Mouse (Mus musculus) lung, embryonic 14.5 days (tissue): ENCODE measurements around the gene Olah. TPM values are rescaled to one million over a fixed set of nuclear protein-coding genes. Genes with fewer than 3 reads are reported as not detected.
"Not testable (repeated sequence)": the region's sequence is repeated elsewhere in the genome, so short reads cannot be mapped to it uniquely, and the experiment has no call there.

Experiments used
- ATAC-seq: fragments of 200-750 bp; cut with Nextera tagmentation; 2 replicates; pipeline ENCODE4 v1.8.0; 2017; ENCODE audit warnings: mild to moderate bottlenecking, moderate TSS enrichment, moderate library complexity; ENCODE audit not compliant: insufficient read depth
- DNase-seq: peaks from one replicate; pipeline ENCODE4 v3.0.0-alpha.2; 2015
- H3K27ac ChIP-seq: fragments of 300-500 bp; sonication (generic); 2 replicates; pipeline ENCODE4 v1.5.1; 2014; ENCODE audit warnings: low read depth, mild to moderate bottlenecking, moderate library complexity
- H3K27me3 ChIP-seq: fragments of 300-500 bp; sonication (generic); 2 replicates; pipeline ENCODE4 v1.6.1; 2014; ENCODE audit warnings: low read length, control low read depth; ENCODE audit not compliant: insufficient read depth
- H3K36me3 ChIP-seq: fragments of 300-500 bp; sonication (generic); 2 replicates; pipeline ENCODE4 v1.6.1; 2014; ENCODE audit warnings: control low read depth; ENCODE audit not compliant: insufficient read depth
- H3K4me1 ChIP-seq: fragments of 300-500 bp; sonication (generic); 2 replicates; pipeline ENCODE4 v1.6.1; 2014; ENCODE audit warnings: antibody characterized with exemption, control low read depth; ENCODE audit not compliant: insufficient read depth
- H3K4me2 ChIP-seq: fragments of 300-500 bp; sonication (generic); 2 replicates; pipeline ENCODE4 v1.6.1; 2014; ENCODE audit warnings: mild to moderate bottlenecking
- H3K4me3 ChIP-seq: fragments of 300-500 bp; sonication (generic); 2 replicates; pipeline ENCODE4 v1.5.1; 2014; ENCODE audit warnings: low read depth, low read length
- H3K9ac ChIP-seq: fragments of 300-500 bp; sonication (generic); 2 replicates; pipeline ENCODE4 v1.6.1; 2014
- H3K9me3 ChIP-seq: fragments of 300-500 bp; sonication (generic); 2 replicates; pipeline ENCODE4 v1.6.1; 2016; ENCODE audit warnings: low read depth, low read length, control low read depth
- CTCF ChIP-seq: IDR thresholded peaks from 2 replicates; pipeline ENCODE4 v1.5.1; 2016; ENCODE audit warnings: antibody characterized with exemption, low read depth
- WGBS: fragments of 180-500 bp; shearing (Covaris S2); extraction: QIAGEN DNeasy Blood & Tissue Kit; methylation state at CpG from one replicate; pipeline ENCODE4 v1.1.7; 2014; 5-methylcytosine and 5-hydroxymethylcytosine counted together
- polyA plus RNA-seq: library from polyadenylated mRNA; unstranded; fragments of >200 nt; fragmentation: Nextera tagmentation; extraction: Ambion mirVana; gene quantifications from 2 replicates; pipeline ENCODE4 v1.2.1, GENCODE M21; 2014

Gene Olah
- not detected in 2 replicates for polyA plus RNA-seq

DNA sequence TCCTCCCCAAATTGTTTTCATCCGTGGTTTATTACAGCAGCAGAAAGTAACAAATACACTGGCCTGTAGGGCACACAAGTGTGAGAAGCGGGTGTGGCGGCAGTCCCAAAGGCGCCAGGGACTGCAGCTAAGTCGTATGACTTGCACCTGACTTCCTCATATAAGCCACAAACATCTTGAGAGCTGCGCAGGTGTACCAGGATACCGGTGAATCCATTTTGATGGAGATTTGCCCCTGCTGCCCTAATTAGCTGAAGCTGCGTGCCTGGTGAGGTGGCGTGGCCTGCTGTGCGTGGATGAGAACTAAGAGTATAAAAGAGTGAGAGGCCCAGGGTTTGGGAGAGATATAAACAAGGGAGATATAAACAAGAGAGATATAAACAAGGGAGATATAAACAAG is at the start of gene Olah:
Gene Olah (minus strand): TSS at position 101 of the 400 bp plus-strand sequence.
- not testable (repeated sequence) for H3K4me1 ChIP-seq, H3K27ac ChIP-seq, ATAC-seq, H3K9me3 ChIP-seq, H3K4me2 ChIP-seq, H3K4me3 ChIP-seq, DNase-seq, H3K9ac ChIP-seq, H3K36me3 ChIP-seq, H3K27me3 ChIP-seq
- 63% methylated on average over 10 of the region's 10 CpGs for WGBS

DNA sequence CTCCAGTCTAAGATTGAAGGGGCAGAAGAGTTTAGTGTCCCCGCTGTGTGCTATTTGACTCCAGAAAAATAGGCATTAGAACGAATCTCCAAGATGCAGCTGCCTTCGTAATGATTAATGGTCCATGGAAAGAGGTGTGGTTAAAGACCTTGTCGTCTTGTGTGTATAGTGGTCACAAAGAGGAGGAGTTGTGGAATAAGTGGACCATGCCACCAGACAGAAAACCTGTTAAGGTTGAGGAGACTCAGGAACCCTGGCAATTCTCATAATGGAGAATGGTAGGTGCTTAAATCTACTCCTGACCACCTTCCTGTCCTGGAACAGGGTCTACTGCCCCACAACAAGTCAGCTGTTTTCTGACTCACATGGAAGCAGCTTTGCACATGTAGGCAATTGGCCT is 49.0 kb upstream of the Olah start:
- DNase-seq (no peak), ATAC-seq (no peak)
- Histone ChIP-seq H3K27ac (no peak overlapping the region), H3K27me3 (no peaks in the 10 kb centered on the region), H3K36me3 (0 out of 2 replicates have a peak, but pooled peaks cover 4% of the 10 kb centered on the region), H3K4me2 (no peak overlapping the region), H3K4me3 (no peak overlapping the region), H3K9ac (no peak overlapping the region), H3K9me3 (no peaks in the 10 kb centered on the region), H3K4me1 (no peaks in the 10 kb centered on the region)
- no peak for TF ChIP-seq CTCF
- WGBS, result 74% methylated on average over 4 of the region's 4 CpGs

GRCm38 (mm10) chr2:3444206-3444605 is 47.2 kb upstream of the Olah start:
- no peak for ATAC-seq
- H3K27ac ChIP-seq, result no peak overlapping the region
- 63% methylated on average over 7 of the region's 7 CpGs for WGBS
- no peaks in the 10 kb centered on the region for H3K9me3 ChIP-seq
- H3K36me3 ChIP-seq, result 0 out of 2 replicates have a peak, but pooled peaks cover 3% of the 10 kb centered on the region
- peak; percentile 14 for DNase-seq
- no peak for TF ChIP-seq CTCF
- H3K4me3 ChIP-seq, result no peak overlapping the region
- no peak overlapping the region for H3K4me2 ChIP-seq
- H3K4me1 ChIP-seq, result no peaks in the 10 kb centered on the region
- H3K9ac ChIP-seq, result no peak overlapping the region
- H3K27me3 ChIP-seq, result no peaks in the 10 kb centered on the region

DNA sequence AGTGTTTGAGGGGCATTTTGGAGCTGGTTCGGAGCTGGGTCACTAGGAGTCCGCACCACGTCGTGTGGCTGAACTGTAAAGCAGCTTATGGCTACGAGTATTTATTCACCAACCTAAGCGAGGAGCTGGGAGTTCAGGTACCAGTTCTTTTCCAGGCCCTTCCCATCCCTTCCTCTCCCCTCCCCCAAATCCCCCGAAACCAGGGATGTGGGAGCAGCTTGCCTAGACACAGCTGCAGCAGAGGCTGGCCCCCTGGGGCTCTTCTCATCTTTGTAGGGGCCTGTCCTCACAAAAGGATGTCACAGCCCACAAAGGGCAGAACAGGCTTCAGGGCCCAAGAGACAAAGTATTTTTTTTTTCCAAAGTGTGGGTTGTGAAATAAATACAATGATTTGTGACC is 40.9 kb upstream of the Olah start:
- H3K9me3 ChIP-seq, result no peaks in the 10 kb centered on the region
- WGBS, result 67% methylated on average over 7 of the region's 7 CpGs

DNA sequence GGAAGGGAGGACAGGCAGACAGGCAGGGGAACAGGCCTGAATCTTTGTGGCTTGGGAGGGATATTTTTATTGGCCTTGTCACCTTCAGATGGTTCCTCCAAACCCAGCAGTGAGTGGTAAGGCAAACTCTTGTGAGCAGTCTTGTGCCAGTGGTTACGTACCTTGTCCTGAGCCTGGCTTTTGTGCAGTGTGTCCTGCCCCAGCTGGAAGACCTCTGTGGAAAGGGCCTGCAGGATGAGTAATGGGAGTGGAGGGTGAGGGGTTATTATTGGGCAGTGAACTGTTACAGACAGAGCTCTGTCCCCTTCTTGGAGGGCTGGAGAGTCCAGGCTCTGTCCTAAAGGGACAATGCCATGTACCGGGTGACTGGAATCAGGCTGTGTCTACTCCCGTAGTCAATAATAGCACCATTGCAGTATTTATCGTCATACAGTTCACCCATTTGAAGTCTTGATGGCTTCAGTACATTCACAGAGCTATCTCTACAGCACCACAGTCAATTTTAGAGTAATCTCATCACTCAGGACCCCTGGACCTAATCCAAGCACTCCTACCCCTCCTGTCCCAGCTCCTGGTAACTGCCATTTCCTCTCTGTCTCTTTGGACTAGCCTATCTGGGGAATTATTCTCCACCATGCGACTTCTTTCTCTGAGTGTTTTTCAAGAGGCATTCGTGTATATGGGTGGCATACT is 38.5 kb upstream of the Olah start:
- no peak for ATAC-seq
- TF ChIP-seq CTCF, result no peak
- Histone ChIP-seq H3K4me3 (no peak overlapping the region), H3K27me3 (no peaks in the 10 kb centered on the region), H3K4me2 (no peak overlapping the region), H3K27ac (no peak overlapping the region), H3K4me1 (no peaks in the 10 kb centered on the region), H3K36me3 (0 out of 2 replicates have a peak, but pooled peaks cover 3% of the 10 kb centered on the region), H3K9ac (no peak overlapping the region; the same call in 1 of the 2 replicates), H3K9me3 (no peaks in the 10 kb centered on the region)
- no peak for DNase-seq
- WGBS, result 80% methylated on average over 6 of the region's 6 CpGs

More for the DNA sequence above, 40.9 kb upstream of the Olah start:
- H3K4me1 ChIP-seq, result no peaks in the 10 kb centered on the region
- no peak for TF ChIP-seq CTCF
- 0 out of 2 replicates have a peak, but pooled peaks cover 3% of the 10 kb centered on the region for H3K36me3 ChIP-seq
- ATAC-seq (no peak), DNase-seq (no peak)
- no peak overlapping the region for H3K27ac ChIP-seq
- no peaks in the 10 kb centered on the region for H3K27me3 ChIP-seq
- H3K4me2 ChIP-seq, result no peak overlapping the region
- H3K9ac ChIP-seq, result no peak overlapping the region
- H3K4me3 ChIP-seq, result no peak overlapping the region

DNA sequence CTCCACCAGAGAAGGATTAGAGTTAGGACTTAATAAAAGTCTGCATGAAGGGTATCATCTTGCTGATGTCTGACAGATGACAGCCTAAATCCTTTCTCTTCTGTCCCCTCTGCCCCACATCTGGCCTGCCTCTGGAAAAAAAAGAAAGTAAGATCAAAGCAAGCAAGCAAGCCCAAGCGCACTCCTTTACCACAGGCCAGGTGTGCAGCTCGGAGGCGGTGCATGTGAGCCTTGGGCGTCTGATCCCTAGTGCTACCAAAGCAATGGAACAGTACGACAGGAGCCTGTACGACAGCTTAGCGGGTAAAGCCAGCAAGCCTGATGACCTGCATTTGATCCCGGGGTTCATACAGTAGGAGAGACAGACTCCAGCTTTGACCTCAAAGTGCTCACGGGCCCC is 33.9 kb upstream of the Olah start:
- H3K36me3 ChIP-seq, result no peaks in the 10 kb centered on the region
- H3K4me2 ChIP-seq, result no peak overlapping the region
- 85% methylated on average over 9 of the region's 9 CpGs for WGBS
- ATAC-seq, result no peak
- H3K9ac ChIP-seq, result no peak overlapping the region
- H3K9me3 ChIP-seq, result no peaks in the 10 kb centered on the region
- no peaks in the 10 kb centered on the region for H3K4me1 ChIP-seq
- H3K4me3 ChIP-seq, result no peak overlapping the region
- no peak for TF ChIP-seq CTCF
- H3K27ac ChIP-seq, result no peak overlapping the region
- H3K27me3 ChIP-seq, result no peaks in the 10 kb centered on the region
- no peak for DNase-seq

GRCm38 (mm10) chr2:3424579-3424910 is 27.5 kb upstream of the Olah start:
- WGBS, result 3% methylated on average over 10 of the region's 10 CpGs
- TF ChIP-seq CTCF, result no peak
- Histone ChIP-seq H3K9ac (peak overlapping the region; percentile 59), H3K27ac (no peak overlapping the region), H3K27me3 (no peaks in the 10 kb centered on the region), H3K4me1 (no peaks in the 10 kb centered on the region), H3K4me3 (peak overlapping the region; percentile 65), H3K4me2 (peak overlapping the region; percentile 92), H3K9me3 (no peaks in the 10 kb centered on the region), H3K36me3 (no peaks in the 10 kb centered on the region)
- ATAC-seq, result no peak
- DNase-seq, result peak; percentile 8
